Mouse (Mus musculus): ENCODE data around the gene Csf3.

- no peak for TF ChIP-seq EP300 (IDR thresholded peaks at IDR 0.05; ENCODE audit: insufficient read depth, low read depth, low read length)
- no peak for TF ChIP-seq CTCF (IDR thresholded peaks at IDR 0.05; ENCODE audit: low read depth, low read length)
- TF ChIP-seq POLR2A (IDR thresholded peaks at IDR 0.05; ENCODE audit: insufficient read depth, low read length) = no peak
These were observed 2.0 kb upstream of the Csf3 start for GRCm38 (mm10) chr11:98698849-98699640.

Data from ES-Bruce4 (cell line).